Mouse (Mus musculus) megakaryocyte-erythroid progenitor cell, adult 5 weeks (primary cell): ENCODE measurements around the gene Mttp. TPM values are rescaled to one million over a fixed set of nuclear protein-coding genes. Genes with fewer than 3 reads are reported as not detected.

Experiments used
- polyA plus RNA-seq: library from polyadenylated mRNA; stranded (reverse); fragments of >175 nt; gene quantifications from 2 replicates; pipeline ENCODE4 v1.2.3, GENCODE M21; 2012

Mttp gene
- 0.38 and 0.98 TPM in 2 replicates for polyA plus RNA-seq

GRCm38 (mm10) chr3:138144642-138145171 is at the start of gene Mttp:
Gene Mttp, minus strand, starts transcription at chr3:138144968.

GRCm38 (mm10) chr3:138193683-138194302 is 49.0 kb upstream of the Mttp start, which contains the start of gene 4930579F01Rik:
Gene 4930579F01Rik, minus strand, starts transcription at chr3:138193825.

GRCm38 (mm10) chr3:138143315-138144059 is 1.3 kb downstream of the Mttp start, which contains the start of gene Trmt10a:
Gene Trmt10a, plus strand, starts transcription at chr3:138143448.

DNA sequence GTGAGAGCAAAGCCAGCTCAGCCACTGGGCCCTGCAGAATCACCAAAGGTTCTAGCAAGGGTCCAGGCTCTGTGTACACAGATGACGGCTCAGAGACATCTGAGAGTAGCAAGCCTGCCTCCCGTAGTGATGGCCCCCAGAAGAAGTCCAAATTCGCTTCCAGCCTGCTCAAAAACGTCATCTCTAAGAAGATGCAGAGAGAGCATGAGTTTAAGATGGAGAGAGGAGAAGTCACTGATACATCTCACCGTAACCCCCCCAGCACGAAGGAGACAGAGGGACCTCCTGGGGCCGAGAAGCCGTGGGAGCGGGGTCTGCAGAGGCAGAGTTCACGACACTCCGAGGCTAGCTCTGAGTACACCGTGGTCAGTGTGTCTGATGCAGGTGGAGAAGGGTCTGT is 77.5 kb downstream of the Mttp start, which contains the start of gene Gm5105:
TSS of gene Gm5105 (minus strand) at position 101 of the 400 bp plus-strand sequence.

DNA sequence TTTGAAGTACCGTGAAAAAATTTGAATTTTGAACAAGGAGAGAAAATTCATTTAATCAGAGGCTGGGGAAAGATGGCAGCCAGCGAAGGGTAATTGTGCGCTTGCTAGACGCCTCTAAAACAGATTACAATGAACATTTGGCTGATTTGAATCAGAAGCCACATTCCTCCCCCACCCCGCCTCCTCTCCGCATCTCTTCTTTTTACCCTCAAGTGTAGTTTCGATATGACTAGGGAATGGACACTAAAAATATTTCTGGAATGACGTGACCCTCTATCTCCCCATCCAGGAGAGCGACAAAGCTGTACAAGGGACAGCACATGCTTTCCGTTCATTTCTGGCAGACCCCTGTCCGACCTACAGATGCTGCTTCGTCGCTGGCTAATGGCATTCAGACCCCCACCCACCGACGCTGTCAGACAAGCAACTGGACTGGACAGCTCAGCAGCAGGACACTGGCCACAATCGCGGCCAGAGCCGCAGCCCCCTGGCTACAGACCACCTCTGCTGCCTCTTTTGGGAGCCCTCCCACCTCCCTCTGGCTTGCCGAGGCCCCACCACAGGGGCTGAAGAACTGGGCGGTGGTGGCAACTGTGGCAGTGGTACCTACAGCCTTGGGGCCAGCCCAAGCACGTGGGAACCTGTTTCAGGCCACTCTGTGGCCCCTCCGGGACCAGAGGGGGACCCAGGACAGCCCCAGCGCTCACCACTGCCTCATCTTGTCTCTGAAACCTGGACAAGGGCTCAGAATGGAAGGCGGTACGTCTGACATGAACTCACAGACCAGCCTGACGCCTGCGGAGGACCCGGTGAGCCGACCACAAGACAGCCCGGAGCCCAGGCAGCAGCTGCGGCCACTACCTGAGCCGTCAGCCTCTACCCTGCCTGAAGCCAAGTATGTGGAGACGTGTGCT is 79.8 kb downstream of the Mttp start, which contains the start of gene 1110002E22Rik:
TSS of gene 1110002E22Rik (plus strand) at position 321 of the 914 bp plus-strand sequence.

Other genes starting within 250 kb of the Mttp start
- gene Lamtor3, start 226.5 kb downstream of the Mttp start, polyA plus RNA-seq: 18.2 and 19.3 TPM in 2 replicates
- gene Dapp1, start 163.4 kb downstream of the Mttp start, polyA plus RNA-seq: 18.8 and 31.8 TPM in 2 replicates
- gene 1110002E22Rik, start 79.9 kb downstream of the Mttp start, polyA plus RNA-seq: 0.03 and 0.05 TPM in 2 replicates
- gene Gm5105, start 77.6 kb downstream of the Mttp start, polyA plus RNA-seq: not detected in 2 replicates
- 1.8 and 2.6 TPM in 2 replicates for gene Trmt10a, start 1.5 kb downstream of the Mttp start, polyA plus RNA-seq
- not detected in 2 replicates for gene 4930579F01Rik, start 48.9 kb upstream of the Mttp start, polyA plus RNA-seq
- not detected in 2 replicates for gene Adh7, start 72.8 kb upstream of the Mttp start, polyA plus RNA-seq
- gene Adh1, start 116.0 kb upstream of the Mttp start, polyA plus RNA-seq: 0.14 TPM in 1 of 2 replicates, not detected in the other
- gene Adh6a, start 168.3 kb upstream of the Mttp start, polyA plus RNA-seq: not detected in 2 replicates
- gene Adh6b, start 196.8 kb upstream of the Mttp start, polyA plus RNA-seq: not detected in 2 replicates